ENCODE assay signal across 21 mouse cellular contexts in the genomic region with DNA sequence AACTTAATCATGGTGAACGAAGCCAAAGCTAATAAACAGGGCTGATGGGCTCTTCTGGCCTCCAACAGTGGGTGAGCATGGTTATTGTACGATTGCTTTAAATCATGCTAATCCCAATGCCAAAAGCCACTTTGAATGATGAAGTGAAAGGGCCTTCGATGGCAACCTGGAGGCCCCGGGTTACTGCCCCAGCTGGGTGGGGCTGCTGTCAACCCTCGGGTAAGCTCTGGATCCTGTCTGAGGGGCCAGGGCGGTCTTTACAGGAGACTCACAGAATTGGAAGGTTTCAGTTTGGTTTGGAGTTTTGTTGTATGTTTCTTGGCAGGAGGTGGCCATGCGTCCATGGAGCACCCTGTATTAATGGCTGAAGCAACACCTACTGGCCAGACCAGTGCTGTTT.
DNase-seq lines count a peak whose midpoint lies in the region; ATAC-seq and TF ChIP-seq lines count a peak whose summit lies in the region.
"Had no signal": no experiment of that assay in that cellular context is flagged by ENCODE, and none has a peak within 500 bp of the region (broad histone marks: within the 10 kb centered on the region; RNA-seq: fewer than 3 reads in every experiment).

No protein-coding gene starts in this region.

- no peak for TF ChIP-seq CTCF in intestine, postnatal 0 days (IDR thresholded peaks at IDR 0.05; ENCODE audit: low read depth)

- H3K4me2 ChIP-seq in intestine, embryonic 14.5 days (ENCODE audit: low read length) = no peak overlapping the region
- H3K4me2 ChIP-seq in intestine, postnatal 0 days (replicated peaks; ENCODE audit: low read depth) = no peak overlapping the region
- no peak overlapping the region for H3K4me2 ChIP-seq in kidney, embryonic 14.5 days (replicated peaks; ENCODE audit: low read depth, low read length)
- no peak overlapping the region for H3K4me2 ChIP-seq in kidney, embryonic 16.5 days (replicated peaks; ENCODE audit: low read depth, low read length)

- H3K27me3 ChIP-seq in intestine, embryonic 14.5 days (replicated peaks; ENCODE audit: control insufficient read depth, insufficient read depth, low read length) = no peaks in the 10 kb centered on the region
- H3K27me3 ChIP-seq in intestine, postnatal 0 days (replicated peaks; ENCODE audit: control insufficient read depth, insufficient read depth, low read length) = no peaks in the 10 kb centered on the region
- no peaks in the 10 kb centered on the region for H3K27me3 ChIP-seq in kidney, embryonic 14.5 days (ENCODE audit: control insufficient read depth, insufficient read depth, low read length)
- H3K27me3 ChIP-seq in kidney, embryonic 16.5 days (ENCODE audit: insufficient read depth, low read length) = no peaks in the 10 kb centered on the region
- H3K27me3 ChIP-seq: CH12.LX, Patski had no signal

- no peaks in the 10 kb centered on the region for H3K4me1 ChIP-seq in intestine, embryonic 14.5 days (replicated peaks; ENCODE audit: control insufficient read depth, insufficient read depth, low read length)
- H3K4me1 ChIP-seq in intestine, postnatal 0 days (replicated peaks; ENCODE audit: control insufficient read depth, insufficient read depth, low read length) = no peaks in the 10 kb centered on the region
- H3K4me1 ChIP-seq in kidney, embryonic 14.5 days (ENCODE audit: control insufficient read depth, insufficient read depth, low read length) = no peaks in the 10 kb centered on the region
- no peaks in the 10 kb centered on the region for H3K4me1 ChIP-seq in kidney, embryonic 16.5 days (ENCODE audit: insufficient read depth, low read length)

- H3K27ac ChIP-seq in intestine, embryonic 14.5 days (ENCODE audit: low read depth) = no peak overlapping the region
- no peak overlapping the region for H3K27ac ChIP-seq in intestine, postnatal 0 days (ENCODE audit: low read depth, low read length)
- no peak overlapping the region for H3K27ac ChIP-seq in kidney, embryonic 14.5 days (ENCODE audit: low read depth, low read length)
- no peak overlapping the region for H3K27ac ChIP-seq in kidney, embryonic 16.5 days (ENCODE audit: low read length)

- peak; percentile 92 for DNase-seq in heart, adult 11 months
- DNase-seq in heart, adult 8-10 months (ENCODE audit: low spot score) = no peak
- DNase-seq in intestine, embryonic 14.5 days (ENCODE audit: low spot score) = peak; percentile 42
- DNase-seq: adrenal gland, adult 2 months; adrenal gland, adult 8-10 months; adrenal gland, postnatal 10 days; adrenal gland, postnatal 14 days; adrenal gland, postnatal 25 days; adrenal gland, postnatal 36 days; B cell, adult 2 months; cerebellum, adult 11 months; cerebellum, adult 11-12 months; cerebellum, adult 18-20 months had no signal

- no peaks in the 10 kb centered on the region for H3K36me3 ChIP-seq in intestine, embryonic 14.5 days (ENCODE audit: control insufficient read depth, insufficient read depth, low read length)
- H3K36me3 ChIP-seq in intestine, postnatal 0 days (ENCODE audit: control insufficient read depth, insufficient read depth) = no peaks in the 10 kb centered on the region
- no peaks in the 10 kb centered on the region for H3K36me3 ChIP-seq in kidney, embryonic 14.5 days (ENCODE audit: control insufficient read depth, insufficient read depth, low read length)
- no peaks in the 10 kb centered on the region for H3K36me3 ChIP-seq in kidney, embryonic 16.5 days (ENCODE audit: insufficient read depth, low read length)
- H3K36me3 ChIP-seq: G1E had no signal

- H3K4me3 ChIP-seq in intestine, embryonic 14.5 days (ENCODE audit: low read depth, low read length) = no peak overlapping the region
- H3K4me3 ChIP-seq in intestine, postnatal 0 days (ENCODE audit: low read depth, low read length) = no peak overlapping the region
- no peak overlapping the region for H3K4me3 ChIP-seq in kidney, embryonic 14.5 days (ENCODE audit: low read length)
- H3K4me3 ChIP-seq in kidney, embryonic 16.5 days (ENCODE audit: low read length) = no peak overlapping the region

- WGBS in intestine, embryonic 14.5 days = 72% methylated on average over 7 of the region's 7 CpGs
- 78% methylated on average over 7 of the region's 7 CpGs for WGBS in intestine, postnatal 0 days
- WGBS in kidney, embryonic 14.5 days = 72% methylated on average over 7 of the region's 7 CpGs
- 69% methylated on average over 7 of the region's 7 CpGs for WGBS in kidney, embryonic 16.5 days

- no peak overlapping the region for H3K9ac ChIP-seq in intestine, embryonic 14.5 days (ENCODE audit: low read length)
- no peak overlapping the region for H3K9ac ChIP-seq in intestine, postnatal 0 days (ENCODE audit: low read depth, low read length)
- no peak overlapping the region for H3K9ac ChIP-seq in kidney, embryonic 14.5 days (ENCODE audit: low read depth, low read length)
- H3K9ac ChIP-seq in kidney, embryonic 16.5 days (replicated peaks; ENCODE audit: low read length) = no peak overlapping the region

- no peaks in the 10 kb centered on the region for H3K9me3 ChIP-seq in intestine, embryonic 14.5 days (ENCODE audit: control insufficient read depth, low read length)
- no peaks in the 10 kb centered on the region for H3K9me3 ChIP-seq in intestine, postnatal 0 days (ENCODE audit: control insufficient read depth)
- no peaks in the 10 kb centered on the region for H3K9me3 ChIP-seq in kidney, embryonic 14.5 days (ENCODE audit: control insufficient read depth, low read length)
- H3K9me3 ChIP-seq in kidney, embryonic 16.5 days (ENCODE audit: low read length) = no peaks in the 10 kb centered on the region
- H3K9me3 ChIP-seq: G1E had no signal

- no peak for ATAC-seq in intestine, embryonic 14.5 days (replicated peaks; ENCODE audit: low FRiP score, low TSS enrichment, low read depth)
- no peak for ATAC-seq in intestine, postnatal 0 days
- peak; percentile 39; the same call in 1 of the 2 replicates for ATAC-seq in kidney, embryonic 14.5 days (ENCODE audit: low FRiP score, low TSS enrichment)
- no peak for ATAC-seq in kidney, embryonic 16.5 days (ENCODE audit: low FRiP score, low TSS enrichment)
- ATAC-seq: activated CD4-positive, CD25-positive, alpha-beta regulatory T cell, adult 4 months; CD4-positive, CD25-positive, alpha-beta regulatory T cell, adult 4 months; Patski had no signal
